Mouse (Mus musculus) spleen, postnatal 36 days (tissue): ENCODE results near the gene Krt18.

Source experiments
- DNase-seq, 2 experiments: peaks; one replicate each; pipeline ENCODE4 v3.0.0; 2022; ENCODE audit warnings: low spot score in 2 of 2, mixed read lengths in 1 of 2

The Krt18 gene

DNA sequence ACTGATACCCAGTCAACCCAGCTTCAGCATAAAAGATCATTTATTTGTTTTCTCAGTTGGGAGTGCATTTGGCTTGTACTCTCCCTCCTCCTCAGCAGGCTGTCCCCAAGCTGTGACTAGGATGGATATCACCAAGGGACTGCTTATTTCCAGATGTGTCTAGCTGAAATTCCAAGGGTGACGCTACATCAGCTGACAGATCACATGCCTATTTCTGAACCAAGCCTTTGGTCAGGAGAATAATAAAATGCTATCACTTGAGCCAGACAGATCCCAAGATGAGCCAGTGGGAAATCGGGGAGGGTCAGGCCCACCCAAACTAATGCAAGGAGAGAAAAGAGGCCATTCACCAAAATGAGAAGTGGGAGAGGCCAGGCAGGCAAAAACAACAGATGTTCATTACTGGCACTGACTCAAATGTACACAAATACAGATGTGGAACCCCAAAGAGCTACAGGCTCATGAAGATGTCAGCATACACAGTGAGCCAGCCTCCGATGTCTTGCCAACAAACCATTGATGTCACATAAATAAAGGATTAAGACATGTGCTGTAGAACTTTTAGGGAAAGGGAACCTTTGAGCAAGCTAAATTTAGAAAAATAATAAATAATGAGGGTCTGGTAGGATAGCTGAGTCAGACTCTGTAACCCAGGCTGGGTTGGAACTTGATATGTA, 17.3 kb upstream of the Krt18 start:
- DNase-seq = no peak

DNA sequence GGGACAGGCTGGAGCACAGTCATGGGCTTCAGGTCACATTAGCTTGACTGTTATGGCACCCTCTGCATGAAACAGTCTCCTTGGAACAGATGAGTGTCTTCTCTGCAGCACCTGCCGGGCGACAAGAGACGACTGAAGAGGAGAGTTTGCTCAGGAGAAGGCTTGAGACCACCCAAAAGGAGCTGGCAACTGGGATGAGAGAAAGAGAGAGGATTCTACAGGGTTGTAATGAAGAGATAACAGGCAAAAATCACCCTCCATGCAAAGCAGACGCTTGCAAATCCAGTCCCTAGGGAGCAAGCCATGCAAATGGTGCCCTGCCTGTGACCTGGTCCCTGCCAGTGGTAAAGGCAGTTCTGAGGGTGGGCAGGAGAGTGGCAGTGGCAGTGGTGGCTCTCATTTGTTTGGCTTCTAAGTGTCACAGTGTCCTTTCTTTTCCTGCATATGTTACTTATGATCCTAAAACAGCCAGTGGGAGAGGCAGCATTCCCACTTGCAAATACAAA, 15.7 kb upstream of the Krt18 start:
- peak; percentile 46 to 57 for DNase-seq

DNA sequence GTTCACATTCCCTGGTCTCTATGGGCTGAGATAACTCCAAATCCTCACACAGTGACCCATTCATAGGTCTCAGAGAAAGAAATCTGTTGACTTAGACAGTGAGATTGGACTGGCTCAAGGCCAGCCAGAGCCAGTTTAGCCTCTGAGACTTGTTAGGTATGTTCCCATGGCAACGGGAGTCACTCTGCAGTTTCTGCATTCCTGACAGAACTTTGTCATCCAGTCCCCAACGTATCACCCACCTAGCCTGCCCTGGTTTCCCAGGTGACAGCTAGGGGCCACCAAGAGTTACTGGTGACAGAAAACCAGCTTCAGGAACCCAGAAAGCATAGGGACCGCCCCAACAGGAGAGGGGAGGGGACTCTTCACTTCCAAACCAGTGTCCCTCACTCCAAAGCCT, 14.3 kb upstream of the Krt18 start:
- no peak for DNase-seq

DNA sequence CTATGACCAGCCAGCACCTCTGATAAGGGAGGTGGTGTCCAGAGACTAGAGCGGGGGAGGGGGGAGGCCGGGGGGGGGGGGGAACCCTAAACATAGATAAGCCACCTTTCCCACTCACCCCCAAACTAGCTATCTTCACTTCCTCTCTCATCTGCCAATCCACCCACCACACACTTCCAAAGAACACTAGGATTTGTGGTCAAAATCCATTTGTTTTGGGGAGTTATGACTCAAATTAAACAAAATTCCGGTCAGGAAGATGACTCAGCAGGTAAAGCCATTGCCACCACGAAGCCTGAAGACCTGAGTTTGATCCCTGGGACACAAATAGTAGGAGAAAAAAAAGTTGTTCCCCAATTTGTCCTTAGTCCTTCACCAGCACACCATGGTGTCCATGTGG, 13.1 kb upstream of the Krt18 start:
- DNase-seq = no peak

DNA sequence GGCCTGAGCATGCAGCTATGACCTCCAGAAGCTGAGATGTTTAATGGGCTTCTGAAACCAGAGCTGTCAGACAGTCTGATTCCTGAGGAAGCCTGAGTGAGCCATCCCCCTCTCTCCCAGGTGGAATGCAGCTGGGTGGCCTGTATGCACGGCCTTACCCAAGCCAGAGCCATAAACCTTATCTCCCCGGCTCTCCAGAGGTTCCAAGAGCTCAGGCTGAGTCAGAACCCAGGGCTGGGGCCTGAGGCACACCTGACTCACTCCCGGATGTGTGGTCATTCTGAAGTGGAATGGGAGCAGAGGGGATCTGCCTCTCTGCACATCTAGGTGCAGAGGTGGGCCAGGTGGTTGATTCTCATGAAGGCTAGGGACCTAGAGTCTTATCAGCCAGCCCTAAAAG, 11.9 kb upstream of the Krt18 start:
- DNase-seq = no peak

DNA sequence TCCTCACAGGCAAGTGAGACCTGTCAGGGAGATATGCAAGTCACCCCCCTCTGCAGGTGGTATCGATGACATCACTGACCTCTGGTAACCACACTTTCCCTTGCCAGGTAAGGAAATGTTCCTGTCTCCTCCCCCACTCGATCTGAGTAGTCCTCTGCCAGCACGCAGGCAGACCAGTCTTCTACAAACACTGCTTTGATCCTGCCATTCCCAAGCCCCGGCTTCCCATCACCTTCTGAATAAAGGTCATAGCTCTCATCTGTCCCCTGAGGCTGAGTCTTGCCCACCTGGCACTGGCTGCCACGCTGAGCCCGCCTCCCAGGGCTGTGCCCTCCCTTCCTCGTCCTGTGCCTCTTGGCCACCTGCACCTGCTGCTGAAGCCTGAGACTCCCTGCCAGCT, 11.2 kb upstream of the Krt18 start:
- DNase-seq = no peak

DNA sequence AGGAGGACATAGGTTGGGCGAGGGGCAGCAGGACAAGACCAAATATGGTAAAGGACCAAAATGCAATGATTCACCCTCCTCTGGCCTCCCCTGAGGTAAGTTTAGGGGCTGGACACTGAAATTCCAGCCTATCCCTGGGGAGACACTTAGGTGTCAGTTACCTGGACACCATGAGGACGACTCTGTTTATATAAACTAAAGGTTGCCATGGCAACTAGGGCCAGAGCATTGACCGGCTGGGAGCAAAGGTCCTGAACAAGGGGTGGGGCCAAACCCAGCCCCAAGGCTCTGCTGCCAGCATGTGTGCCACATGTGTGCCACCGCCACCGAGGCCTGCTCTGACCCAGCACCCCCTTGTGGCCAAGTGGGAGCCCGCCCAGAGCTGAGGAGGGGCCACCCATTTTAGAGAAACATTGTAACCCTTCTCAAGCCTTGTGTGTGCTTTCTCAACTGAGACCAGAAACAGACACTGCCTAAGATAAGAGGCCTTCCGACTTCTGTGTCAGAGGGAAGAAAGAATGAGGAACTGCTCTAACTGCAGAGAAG, 10.0 kb upstream of the Krt18 start:
- no peak for DNase-seq

DNA sequence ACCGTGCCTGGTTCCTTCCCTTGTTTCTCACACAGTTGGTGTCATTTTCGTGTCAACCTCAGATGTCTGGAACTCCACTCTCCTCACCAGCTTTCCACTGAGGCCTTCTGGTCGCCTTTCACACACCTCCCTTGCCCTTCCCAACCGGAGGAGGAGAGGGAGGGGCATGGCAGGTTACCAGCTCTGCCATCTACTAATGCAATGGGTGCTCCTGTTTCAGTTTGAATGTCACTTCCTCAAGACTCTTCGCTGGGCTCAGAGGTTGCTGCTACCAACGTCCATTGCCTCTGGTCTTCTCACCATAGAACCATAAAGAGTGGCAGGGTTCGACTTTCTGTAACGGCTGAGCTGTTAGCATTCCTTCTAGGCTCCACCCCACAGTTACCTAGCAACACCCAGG, 5.5 kb upstream of the Krt18 start:
- no peak for DNase-seq

DNA sequence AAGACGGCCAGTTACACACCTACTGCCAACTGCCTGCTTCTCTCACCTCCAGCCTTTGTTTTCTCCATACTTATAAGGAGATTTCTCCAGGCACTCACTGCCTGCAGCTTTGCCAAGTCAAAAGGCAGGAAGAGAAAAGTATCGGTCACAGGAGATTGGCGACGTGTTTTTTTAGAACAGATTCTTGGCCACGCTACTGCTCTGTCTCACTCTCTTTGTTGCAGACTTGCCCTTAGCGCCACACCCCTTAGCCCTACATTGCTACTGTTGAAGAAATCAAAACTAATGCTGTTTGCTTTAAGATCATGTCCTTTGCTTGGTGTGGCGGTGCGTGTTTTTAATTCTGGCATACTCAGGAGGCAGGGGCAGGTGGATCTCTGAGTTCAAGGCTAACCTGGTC, 4.1 kb upstream of the Krt18 start:
- no peak for DNase-seq

DNA sequence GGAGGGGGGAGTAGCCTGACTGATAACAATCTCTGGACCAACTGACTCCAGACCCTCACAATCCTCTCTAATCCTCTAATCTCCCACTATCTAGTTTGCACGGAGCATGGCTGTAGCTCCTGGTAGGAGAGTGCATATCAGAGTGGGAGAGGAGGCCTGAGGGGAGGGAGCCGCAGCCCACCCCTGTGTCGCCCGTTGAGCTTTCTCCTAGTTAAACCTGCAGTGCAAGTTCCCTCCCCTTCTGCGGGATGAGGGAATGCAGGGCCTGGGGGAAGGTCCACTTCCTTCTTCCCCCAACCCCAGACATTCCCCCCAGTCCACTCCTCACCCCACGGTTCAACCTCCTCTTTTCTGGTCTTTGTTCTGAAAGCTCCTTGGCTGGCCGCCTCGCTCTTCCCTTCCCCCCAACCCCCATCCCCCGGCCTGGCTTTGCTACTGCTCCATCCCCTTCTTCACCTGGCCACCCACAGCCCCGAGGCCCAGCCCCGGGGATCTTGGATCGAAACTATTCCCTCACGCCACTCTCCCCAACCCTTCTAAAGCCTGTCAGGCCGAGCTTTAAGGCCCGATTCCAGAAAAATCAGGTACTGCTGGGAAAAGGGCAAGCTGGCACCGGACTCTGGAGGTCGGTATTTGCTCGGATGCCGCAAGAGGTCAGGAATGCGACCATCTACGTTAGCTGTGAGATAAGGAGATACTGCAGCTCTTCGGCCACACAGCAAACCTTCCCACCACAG, 2.7 kb upstream of the Krt18 start:
- DNase-seq = no peak

DNA sequence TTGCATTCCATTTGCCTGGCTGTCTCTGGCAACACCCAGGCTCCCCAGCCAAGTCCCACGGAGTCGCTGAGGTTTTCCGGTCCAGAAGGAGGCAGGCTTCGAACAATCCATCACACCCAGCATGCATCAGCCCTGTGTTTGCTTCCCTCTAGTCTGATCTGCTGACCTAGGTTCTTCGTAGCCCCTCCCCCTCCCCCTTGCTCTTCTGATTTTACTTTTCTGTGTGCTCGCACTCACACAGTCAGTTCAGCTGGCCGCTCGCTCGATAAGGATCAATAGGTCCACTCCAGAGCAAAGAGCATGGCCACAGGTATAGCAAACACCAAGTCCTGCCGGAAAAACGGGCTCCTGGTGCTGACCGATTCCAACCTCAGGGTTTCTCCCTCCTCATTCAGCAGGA, 1.6 kb upstream of the Krt18 start:
- DNase-seq = no peak

DNA sequence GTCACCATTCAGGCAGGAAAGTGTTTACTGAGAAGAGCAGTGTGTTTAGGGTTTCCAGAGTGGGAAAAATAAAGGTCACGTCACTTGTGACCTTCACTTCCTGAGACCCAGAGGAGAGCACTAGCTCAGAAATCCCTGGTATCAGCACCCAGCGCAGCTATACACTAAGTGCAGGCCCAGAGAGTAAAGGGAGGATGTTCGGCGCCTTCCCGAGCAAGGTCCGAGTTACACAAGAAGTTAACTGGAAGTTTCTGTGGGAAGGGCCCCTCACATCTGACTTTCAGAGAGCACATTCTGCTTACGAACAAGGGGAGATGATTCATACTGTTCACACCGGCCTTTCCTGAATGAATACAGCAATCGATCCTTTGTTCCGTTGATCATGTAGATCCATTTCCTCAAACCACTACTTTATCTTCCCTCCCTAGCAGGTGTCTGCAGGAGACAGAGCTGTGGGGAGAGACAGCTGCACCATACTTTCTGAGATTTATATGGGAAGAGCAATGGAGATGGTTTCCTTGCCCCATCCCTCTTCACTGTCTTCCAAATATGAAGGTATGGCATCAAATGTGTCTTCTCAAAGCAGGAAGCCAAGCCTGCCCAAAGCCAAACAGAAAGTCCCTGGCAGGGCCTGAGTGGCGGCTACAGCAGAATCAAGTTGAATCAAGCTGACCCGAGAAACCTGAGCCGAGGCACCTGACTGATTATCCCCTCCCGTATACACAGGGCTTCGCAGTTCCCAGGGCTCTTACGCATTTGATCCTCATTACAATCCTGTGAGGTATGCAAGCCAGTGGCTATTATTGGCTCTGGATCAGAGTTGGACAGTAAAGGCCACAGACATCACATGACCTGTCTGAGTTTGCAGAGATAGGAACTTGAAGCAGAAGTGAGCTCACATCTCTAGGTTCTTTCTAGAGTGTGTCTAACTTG, 6.4 kb downstream of the Krt18 start:
- DNase-seq = no peak

DNA sequence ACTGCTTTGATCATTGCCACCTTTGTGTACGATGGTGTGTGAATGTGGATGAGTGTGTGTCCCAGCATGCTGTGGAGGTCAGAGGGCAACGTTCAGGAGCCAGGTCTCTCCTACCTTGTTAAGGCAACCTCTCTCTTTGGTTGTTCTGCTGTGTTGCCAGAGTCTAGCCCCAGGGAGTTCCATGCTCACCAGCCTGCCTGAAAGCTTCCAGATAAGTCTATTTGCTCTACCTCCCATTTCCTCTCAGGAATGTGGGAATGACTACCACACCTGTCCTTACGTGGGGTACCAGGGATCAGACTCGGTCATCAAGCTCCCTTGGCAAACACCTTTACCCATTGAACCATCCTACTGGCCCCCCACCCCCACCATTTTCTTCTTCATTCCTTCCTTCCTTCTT, 12.3 kb downstream of the Krt18 start:
- DNase-seq = no peak

DNA sequence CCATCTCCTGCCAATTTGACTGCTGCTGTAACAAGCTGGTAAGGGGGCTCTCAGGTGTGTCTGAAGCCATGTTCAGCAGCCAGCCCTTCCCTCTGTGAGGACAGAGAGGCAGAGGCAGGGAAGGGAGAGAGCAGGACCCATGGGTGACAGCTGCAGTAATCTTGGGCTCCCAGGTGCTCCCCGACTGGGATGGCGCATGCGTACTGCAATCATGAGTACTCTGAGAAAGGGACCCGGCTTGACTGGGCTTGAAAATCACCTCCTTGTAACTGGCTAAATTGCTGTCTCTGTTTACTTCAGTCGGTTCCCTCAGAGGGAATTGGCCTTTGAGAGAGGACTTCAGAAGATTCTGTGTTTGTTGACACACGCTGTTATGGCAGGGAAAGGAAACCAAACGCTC, 14.0 kb downstream of the Krt18 start:
- DNase-seq = no peak

DNA sequence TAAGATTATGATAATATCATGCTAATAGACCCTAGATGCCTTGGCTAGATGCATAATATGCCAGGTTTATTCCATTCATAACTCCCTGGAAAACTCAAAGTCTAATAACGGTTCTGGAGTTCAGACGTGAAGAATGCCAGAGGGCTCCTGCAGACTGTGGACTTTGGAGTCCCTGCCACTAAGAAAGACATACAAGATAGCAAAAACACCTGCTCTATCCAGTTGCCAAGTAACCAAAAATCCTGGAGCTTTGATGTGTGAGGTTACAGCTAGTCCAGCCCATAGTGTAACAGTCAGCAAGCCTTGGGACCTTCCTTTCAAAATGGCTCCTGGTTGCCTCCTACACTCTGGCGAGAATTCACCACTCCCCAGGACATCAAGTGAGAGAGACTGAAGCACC, 16.8 kb downstream of the Krt18 start:
- DNase-seq = no peak

DNA sequence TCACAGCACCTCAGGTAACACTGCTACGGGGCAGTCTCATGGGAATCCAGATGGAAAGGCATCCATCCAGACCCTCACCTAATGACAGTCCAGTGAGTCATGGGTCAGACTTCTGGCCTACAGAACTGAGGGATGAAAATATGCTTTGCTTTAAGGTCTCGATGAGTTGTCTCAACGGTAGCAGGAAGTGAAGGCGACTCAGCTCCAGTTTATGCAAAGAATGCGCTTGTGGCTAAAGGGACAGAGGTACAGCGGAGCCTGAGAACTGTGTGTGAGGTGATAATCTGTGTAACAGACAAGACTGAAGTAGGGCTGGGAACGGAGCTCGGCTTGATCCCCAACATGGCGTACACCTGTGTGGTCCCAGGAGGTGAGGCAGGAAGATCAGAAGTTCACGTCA, 17.7 kb downstream of the Krt18 start:
- DNase-seq = no peak

DNA sequence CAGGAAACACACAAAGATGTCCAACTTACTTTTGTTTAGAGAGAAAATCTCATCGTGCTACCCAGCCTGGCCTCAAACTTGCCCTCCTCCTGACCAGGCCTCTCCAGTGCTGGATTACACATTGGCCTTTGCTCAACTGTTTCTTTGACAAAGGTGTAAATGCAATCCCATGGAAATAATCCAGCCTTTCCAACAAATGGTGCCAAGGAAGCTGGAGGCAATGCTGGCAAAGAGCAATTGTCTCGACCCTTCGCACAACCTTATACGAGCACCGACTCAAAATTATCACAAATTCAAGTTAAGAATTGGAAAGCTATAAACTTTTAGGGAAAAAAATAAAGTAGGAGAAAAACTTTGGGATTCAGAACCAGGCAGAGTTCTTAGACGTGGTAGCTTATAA, 20.0 kb downstream of the Krt18 start:
- DNase-seq = no peak

DNA sequence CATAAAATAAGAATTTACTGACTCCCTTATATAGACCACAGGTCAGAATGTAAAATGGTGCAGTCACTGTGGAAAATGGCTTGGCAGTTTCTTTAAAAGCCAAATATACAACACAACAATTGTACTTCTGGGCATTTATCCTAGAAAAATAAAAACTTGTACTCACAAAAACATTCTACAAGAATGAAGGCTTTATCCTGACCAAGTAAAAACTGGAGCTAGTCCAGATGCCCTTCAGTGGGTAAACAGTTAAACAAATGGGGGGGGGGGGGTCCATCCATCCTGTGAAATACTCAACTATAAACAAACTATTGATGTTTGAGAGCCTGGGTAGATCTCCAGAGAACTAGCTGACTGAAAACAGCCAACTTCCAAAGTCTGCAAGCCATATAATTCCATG, 21.9 kb downstream of the Krt18 start:
- DNase-seq = no peak

DNA sequence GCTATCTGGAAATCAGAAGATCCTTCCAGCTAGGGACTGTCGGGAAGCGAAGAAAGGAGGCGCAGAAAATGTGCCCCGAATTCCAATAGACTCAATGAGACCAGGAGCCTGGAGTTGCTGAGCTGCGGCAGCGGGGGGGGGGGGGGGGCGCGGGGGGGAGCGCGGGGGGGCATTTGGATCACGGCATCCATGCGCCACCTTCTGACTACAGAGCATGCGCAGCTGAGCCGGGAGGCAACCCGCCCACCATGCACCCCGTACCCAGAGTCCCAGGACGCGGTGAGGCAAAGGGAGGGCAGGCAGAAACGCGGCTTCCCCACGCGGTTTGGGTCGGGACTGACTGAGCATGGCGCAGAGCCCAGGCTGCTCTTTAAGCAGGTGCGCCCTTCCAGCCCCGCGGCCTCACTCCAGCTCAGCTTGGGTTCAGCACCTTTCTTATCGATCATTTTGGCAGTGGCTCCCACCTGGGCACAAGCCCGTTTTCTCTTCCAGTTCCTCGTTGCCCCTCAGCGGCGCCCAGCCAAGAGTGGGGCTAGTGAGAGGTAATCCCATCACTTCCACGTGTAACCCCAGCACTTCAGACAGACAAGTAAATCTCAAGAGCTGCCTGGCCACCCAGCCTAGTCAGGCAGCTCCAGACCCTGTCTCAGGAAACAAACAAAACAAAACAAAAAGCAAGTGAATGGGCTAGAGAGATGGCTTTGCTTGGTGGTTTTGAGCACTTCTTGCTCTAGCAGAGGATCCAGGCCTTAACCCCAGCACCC, 24.1 kb downstream of the Krt18 start:
- no peak for DNase-seq

DNA sequence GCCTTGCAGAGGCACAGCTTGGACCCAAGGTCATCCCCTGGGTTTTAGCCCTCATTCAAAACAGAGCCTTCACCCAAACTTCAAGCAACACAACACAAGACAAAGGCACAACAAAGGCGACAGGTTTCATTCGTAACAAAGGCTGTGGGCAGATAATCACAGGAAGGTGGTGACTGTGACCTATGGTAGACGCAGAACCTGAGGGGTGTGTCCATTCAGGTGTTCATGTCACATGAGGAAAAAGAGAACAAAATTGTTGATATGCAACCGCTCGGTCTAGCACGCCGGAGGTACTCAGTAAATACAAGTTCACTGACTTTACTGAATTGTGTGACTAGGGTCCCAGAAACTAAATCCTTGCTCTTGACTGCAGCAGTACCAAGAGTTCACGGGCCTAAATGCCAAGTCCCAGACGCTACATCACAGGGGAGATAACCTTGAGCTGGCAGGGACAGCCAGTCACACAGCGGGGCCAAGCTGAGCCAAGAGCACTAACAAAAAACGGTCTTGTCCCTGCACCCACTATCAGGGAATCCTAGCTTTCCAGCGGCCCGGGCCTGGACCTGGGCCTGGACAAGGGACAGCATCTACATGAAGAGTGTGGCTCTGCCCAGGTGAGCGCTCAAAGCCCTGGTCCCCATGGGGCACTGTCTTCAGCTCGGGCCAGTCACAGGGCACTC, 28.7 kb downstream of the Krt18 start:
- DNase-seq = no peak
